Mouse (Mus musculus): ENCODE results near the gene D16Ertd472e.

GRCm38 (mm10) chr16:78518697-78519096 is 57.8 kb downstream of the D16Ertd472e start:
- TF ChIP-seq CTCF (IDR thresholded peaks at IDR 0.05; ENCODE audit: control insufficient read depth, insufficient read depth, insufficient replicate concordance, low read depth, low read length) = no peak
- no peak for TF ChIP-seq POLR2A (IDR thresholded peaks at IDR 0.05; ENCODE audit: control insufficient read depth, low read depth, low read length)
